Mouse (Mus musculus) midbrain, postnatal 0 days (tissue): ENCODE measurements at regions not wholly inside any gene's neighbourhood (a gene's known extent, or its start where the extent isn't known, plus 50 kb on each side); places are given as distances from the start of the nearest gene placed in this dataset.

ENCODE experiments used
- ATAC-seq: fragments of 200-750 bp; cut with Nextera tagmentation; 2 replicates; pipeline ENCODE4 v1.8.0; 2017; ENCODE audit warnings: moderate number of reproducible peaks, mild to moderate bottlenecking, moderate TSS enrichment, moderate library complexity; ENCODE audit not compliant: low FRiP score
- DNase-seq: peaks from one replicate; pipeline ENCODE4 v3.0.0-alpha.2; 2015; ENCODE audit warnings: low spot score
- H3K27ac ChIP-seq: fragments of 300-500 bp; sonication (generic); 2 replicates; pipeline ENCODE4 v1.5.1; 2014; ENCODE audit warnings: low read depth, mild to moderate bottlenecking, low read length, mixed read lengths
- H3K27me3 ChIP-seq: fragments of 300-500 bp; sonication (generic); 2 replicates; pipeline ENCODE4 v1.6.1; 2014; ENCODE audit warnings: low read length, control low read depth, mixed read lengths; ENCODE audit not compliant: insufficient read depth
- H3K36me3 ChIP-seq: fragments of 300-500 bp; sonication (generic); 2 replicates; pipeline ENCODE4 v1.6.1; 2014; ENCODE audit warnings: low read length, control low read depth, mixed read lengths; ENCODE audit not compliant: insufficient read depth
- H3K4me1 ChIP-seq: fragments of 300-500 bp; sonication (generic); 2 replicates; pipeline ENCODE4 v1.6.1; 2014; ENCODE audit warnings: mild to moderate bottlenecking, control low read depth, antibody characterized with exemption, low read length, mixed read lengths; ENCODE audit not compliant: insufficient read depth
- H3K4me2 ChIP-seq: fragments of 300-500 bp; sonication (generic); 2 replicates; pipeline ENCODE4 v1.6.1; 2014; ENCODE audit warnings: low read depth, mild to moderate bottlenecking, low read length, mixed read lengths; ENCODE audit not compliant: poor library complexity, severe bottlenecking
- H3K4me3 ChIP-seq: fragments of 300-500 bp; sonication (generic); 2 replicates; pipeline ENCODE4 v1.5.1; 2014; ENCODE audit warnings: low read depth, mild to moderate bottlenecking, low read length, moderate library complexity
- H3K9ac ChIP-seq: fragments of 300-500 bp; sonication (generic); replicated peaks from 2 replicates; pipeline ENCODE4 v1.6.1; 2014; ENCODE audit warnings: mild to moderate bottlenecking, low read length, moderate library complexity, mixed read lengths; ENCODE audit not compliant: poor library complexity, severe bottlenecking
- H3K9me3 ChIP-seq: fragments of 300-500 bp; sonication (generic); 2 replicates; pipeline ENCODE4 v1.6.1; 2016; ENCODE audit warnings: low read length, control low read depth
- CTCF ChIP-seq: IDR thresholded peaks from 2 replicates; pipeline ENCODE4 v1.5.1; 2016; ENCODE audit warnings: antibody characterized with exemption, mild to moderate bottlenecking
- WGBS: fragments of 180-500 bp; shearing (Covaris S2); extraction: QIAGEN DNeasy Blood & Tissue Kit; methylation state at CpG from one replicate; pipeline ENCODE4 v1.1.7; 2014; 5-methylcytosine and 5-hydroxymethylcytosine counted together

DNA sequence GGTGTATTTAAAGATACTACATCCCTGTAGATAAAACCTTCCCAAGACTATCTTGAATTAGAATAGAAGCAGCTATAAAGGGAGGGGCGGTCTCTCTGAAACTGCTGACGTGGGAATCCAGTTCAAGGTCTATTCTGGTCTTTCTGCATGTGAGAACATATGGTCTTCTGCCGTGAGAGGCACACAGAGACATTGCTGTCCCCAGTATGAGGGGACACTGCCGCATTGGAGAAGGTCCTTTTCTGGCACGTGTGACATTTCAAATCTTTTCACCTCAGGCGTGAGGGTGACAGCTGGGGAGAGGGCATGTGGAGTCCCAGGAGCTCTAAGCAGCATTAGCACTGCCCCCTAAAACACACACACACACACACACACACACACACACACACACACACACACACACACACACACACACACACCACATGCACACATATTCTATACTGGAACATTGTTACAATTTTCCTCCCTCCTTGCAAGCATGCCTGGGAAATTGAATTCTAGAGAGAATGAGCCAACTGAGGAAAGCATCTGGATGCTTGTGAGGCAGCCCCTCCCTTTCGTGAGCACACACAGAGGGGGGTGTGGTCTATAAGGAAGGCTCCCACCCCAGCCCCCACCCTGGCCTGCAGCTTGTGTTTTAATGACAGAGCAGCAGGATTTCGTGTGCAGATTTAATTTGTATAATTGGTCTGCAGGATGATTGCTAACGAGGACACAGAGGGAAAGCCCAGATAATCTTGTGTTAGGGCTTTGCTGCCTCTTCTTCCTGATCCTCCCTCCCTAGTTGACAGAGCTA lies 174.5 kb upstream of the Fat4 start:
- H3K9me3 ChIP-seq: no peaks in the 10 kb centered on the region
- H3K27me3 ChIP-seq: no peaks in the 10 kb centered on the region
- H3K27ac ChIP-seq: no peak overlapping the region
- H3K4me1 ChIP-seq: no peaks in the 10 kb centered on the region
- H3K4me2 ChIP-seq: no peak overlapping the region
- H3K9ac ChIP-seq: no peak overlapping the region
- H3K4me3 ChIP-seq: no peak overlapping the region
- DNase-seq (peak; percentile 67), ATAC-seq (0 out of 2 replicates have a peak, but pooled peaks have one; percentile 73)
- no peaks in the 10 kb centered on the region for H3K36me3 ChIP-seq
- no peak for TF ChIP-seq CTCF
- WGBS: 18% methylated on average over 9 of the region's 9 CpGs

DNA sequence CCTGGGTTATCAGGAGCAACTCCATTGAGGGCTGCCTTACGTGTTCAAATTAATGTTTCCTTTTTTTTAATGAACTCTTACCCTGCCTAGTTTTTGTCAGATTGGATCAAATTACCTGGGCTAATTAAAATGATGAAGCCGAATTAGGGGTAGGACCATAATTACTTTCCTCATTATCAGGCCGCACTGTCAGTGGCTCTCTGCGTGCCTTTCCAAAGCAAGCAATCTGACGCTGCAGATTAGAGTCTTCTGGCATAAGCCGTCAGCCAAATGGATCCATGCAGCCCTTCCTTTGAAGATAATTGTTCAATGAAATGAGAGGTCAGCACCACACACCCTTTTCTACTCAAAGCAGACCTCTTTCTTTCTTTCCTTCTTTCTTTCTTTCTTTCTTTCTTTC lies 175.5 kb upstream of the Fat4 start:
- H3K4me2 ChIP-seq: no peak overlapping the region
- no peak for ATAC-seq
- no peak overlapping the region for H3K9ac ChIP-seq
- TF ChIP-seq CTCF: no peak
- no peaks in the 10 kb centered on the region for H3K9me3 ChIP-seq
- no peaks in the 10 kb centered on the region for H3K27me3 ChIP-seq
- H3K4me3 ChIP-seq: no peak overlapping the region
- no peaks in the 10 kb centered on the region for H3K36me3 ChIP-seq
- H3K4me1 ChIP-seq: no peaks in the 10 kb centered on the region
- no peak overlapping the region for H3K27ac ChIP-seq
- 29% methylated on average over 6 of the region's 6 CpGs for WGBS
- peak; percentile 26 for DNase-seq

DNA sequence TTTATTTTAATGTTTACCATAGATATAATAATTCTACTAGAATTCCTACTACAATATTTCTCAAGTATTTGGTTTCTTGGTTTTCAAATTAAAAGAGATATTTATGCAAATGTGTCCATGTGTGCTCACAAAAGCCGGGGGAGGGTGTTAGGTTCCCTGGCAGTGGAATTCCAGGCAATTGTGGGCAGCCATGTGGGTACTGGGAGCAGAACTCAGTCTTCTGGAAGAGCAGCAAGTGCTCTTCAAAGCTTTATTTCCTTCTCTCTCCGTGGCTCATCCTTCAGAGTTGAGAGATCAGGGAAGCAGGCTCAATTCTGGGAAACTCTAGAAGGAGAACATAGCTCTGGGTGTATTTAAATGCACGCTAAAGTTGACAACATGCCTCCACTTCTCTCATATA lies 178.8 kb upstream of the Fat4 start:
- ATAC-seq: no peak
- 79% methylated on average over 3 of the region's 3 CpGs for WGBS
- no peak for DNase-seq

DNA sequence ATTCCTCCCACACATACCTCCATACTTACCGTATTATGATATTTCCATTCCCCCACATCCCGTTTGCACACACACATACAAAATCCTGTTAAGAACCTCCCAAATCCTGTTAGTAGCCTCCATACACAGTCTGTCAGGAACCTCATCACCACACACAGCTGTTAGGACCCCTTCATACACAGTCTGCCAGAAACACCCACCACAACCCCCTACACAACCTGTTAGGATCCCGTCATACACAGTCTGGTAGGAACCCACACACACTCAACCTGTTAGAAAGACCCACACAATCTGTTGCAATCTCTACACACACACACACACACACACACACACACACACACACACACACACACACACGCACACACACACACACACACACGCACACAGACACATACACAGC lies 187.5 kb upstream of the Fat4 start:
- no peak for ATAC-seq
- Histone ChIP-seq H3K27ac (no peak overlapping the region), H3K36me3 (no peaks in the 10 kb centered on the region), H3K4me3 (no peak overlapping the region), H3K9ac (no peak overlapping the region), H3K9me3 (no peaks in the 10 kb centered on the region), H3K27me3 (no peaks in the 10 kb centered on the region), H3K4me1 (no peaks in the 10 kb centered on the region), H3K4me2 (no peak overlapping the region)
- WGBS: 80% methylated on average over 5 of the region's 5 CpGs
- no peak for DNase-seq
- TF ChIP-seq CTCF: no peak

More for the DNA sequence above, 178.8 kb upstream of the Fat4 start:
- no peak overlapping the region for H3K9ac ChIP-seq
- no peaks in the 10 kb centered on the region for H3K9me3 ChIP-seq
- no peak overlapping the region for H3K27ac ChIP-seq
- no peak overlapping the region for H3K4me3 ChIP-seq
- H3K36me3 ChIP-seq: no peaks in the 10 kb centered on the region
- H3K27me3 ChIP-seq: no peaks in the 10 kb centered on the region
- no peaks in the 10 kb centered on the region for H3K4me1 ChIP-seq
- H3K4me2 ChIP-seq: no peak overlapping the region
- no peak for TF ChIP-seq CTCF

DNA sequence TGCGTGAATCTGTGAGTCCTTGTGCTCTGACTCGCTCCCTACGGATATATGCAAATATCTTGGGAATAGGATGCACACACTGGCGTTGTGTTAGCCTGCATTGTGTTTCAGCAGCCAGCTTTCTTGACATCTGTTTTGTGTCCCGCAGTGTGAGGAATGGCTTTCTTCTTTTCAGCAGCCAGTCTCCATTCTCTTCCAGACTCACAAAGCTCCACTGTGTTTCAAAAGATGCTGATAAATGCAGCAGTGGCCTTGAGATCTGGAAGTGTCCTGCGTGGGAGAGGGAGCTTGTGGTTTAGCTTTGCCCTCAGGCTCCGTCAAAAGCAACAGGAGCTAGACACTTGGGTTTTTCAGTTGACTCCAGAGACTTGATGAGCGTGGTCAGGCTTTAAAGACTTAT lies 188.9 kb upstream of the Fat4 start:
- WGBS: 10% methylated on average over 8 of the region's 8 CpGs
- TF ChIP-seq CTCF: no peak
- Histone ChIP-seq H3K4me3 (no peak overlapping the region), H3K36me3 (no peaks in the 10 kb centered on the region), H3K4me1 (no peaks in the 10 kb centered on the region), H3K9me3 (no peaks in the 10 kb centered on the region), H3K9ac (no peak overlapping the region), H3K27ac (no peak overlapping the region), H3K27me3 (no peaks in the 10 kb centered on the region), H3K4me2 (no peak overlapping the region)
- DNase-seq (peak; percentile 49), ATAC-seq (no peak)

DNA sequence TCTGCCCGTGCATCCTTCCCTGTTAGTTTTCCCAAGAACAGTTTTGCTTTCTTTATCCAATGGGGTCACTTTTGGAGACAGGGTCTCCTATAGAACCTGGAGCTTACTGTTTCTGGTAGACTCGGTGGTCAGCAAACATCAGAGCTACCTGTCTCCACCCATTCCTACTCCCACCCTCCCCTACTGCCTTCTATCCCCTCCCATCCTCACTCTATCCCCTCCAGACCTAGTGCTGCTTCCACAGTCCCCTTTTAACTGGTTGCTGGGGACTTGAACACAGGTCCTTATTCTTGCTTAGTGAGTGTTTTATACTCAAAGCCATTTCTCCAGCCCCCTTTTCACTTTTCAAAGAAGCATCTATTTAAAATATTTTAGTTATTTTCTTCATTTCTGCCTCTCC lies 189.4 kb upstream of the Fat4 start:
- H3K27ac ChIP-seq: no peak overlapping the region
- TF ChIP-seq CTCF: no peak
- no peak overlapping the region for H3K4me2 ChIP-seq
- H3K9ac ChIP-seq: no peak overlapping the region
- H3K4me3 ChIP-seq: no peak overlapping the region
- H3K9me3 ChIP-seq: no peaks in the 10 kb centered on the region
- no peaks in the 10 kb centered on the region for H3K36me3 ChIP-seq
- ATAC-seq: no peak
- no peak for DNase-seq
- 67% methylated on average over 2 of the region's 2 CpGs for WGBS
- H3K4me1 ChIP-seq: no peaks in the 10 kb centered on the region
- H3K27me3 ChIP-seq: no peaks in the 10 kb centered on the region
